Mouse (Mus musculus): ENCODE measurements around the gene Zfp800. TPM values are rescaled to one million over a fixed set of nuclear protein-coding genes. Genes with fewer than 3 reads are reported as not detected.
A peak's percentile ranks its signal among the peaks of the same experiment; 100 is the strongest.

The Zfp800 gene
- 17.5 and 20.7 TPM in 2 replicates for polyA plus RNA-seq (2016; fragmentation: Nextera tagmentation; extraction: Ambion mirVana)

DNA sequence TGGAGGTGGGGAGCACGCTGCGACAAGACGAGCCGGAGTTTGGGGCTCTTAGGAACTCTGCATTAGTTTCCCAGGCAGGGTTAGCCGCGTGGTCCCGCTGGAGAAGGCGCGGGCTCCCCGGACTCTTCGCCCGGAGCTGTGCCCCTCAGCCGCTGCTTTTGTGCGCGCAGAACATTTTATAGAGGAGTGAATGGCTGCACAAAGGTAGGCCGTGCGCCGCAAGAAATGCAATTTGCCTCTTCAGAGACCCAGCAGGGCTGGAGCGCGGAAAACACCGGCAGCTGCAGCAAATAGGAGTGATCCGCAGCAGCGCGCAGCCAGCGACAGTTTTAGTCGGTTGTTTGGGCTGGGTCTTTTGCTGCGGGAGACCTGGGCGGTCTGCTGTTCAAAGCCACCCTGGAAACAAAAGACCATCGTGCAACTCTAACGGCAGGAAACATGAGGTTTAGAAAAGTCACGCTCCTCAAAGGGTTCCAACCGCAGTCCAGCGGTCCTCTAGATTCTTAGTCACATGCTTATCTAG lies at the start of gene Zfp800:
TSS of gene Zfp800 (minus strand) at position 325 of the 523 bp plus-strand sequence.
- WGBS: under 1% methylated on average over 33 of the region's 33 CpGs
- Histone ChIP-seq H3K4me1 (replicated peaks) (peaks cover 10% of the 10 kb centered on the region), H3K9me3 (0 out of 2 replicates have a peak, but pooled peaks cover 3% of the 10 kb centered on the region), H3K27me3 (ENCODE audit: insufficient read depth, poor library complexity, severe bottlenecking) (peaks cover 27% of the 10 kb centered on the region), H3K36me3 (no peaks in the 10 kb centered on the region), H3K27ac (peak within 1 kb of the TSS; percentile 87), H3K4me3 (peak within 1 kb of the TSS; percentile 60)
- DNase-seq (ENCODE audit: low spot score): peak; percentile 71

DNA sequence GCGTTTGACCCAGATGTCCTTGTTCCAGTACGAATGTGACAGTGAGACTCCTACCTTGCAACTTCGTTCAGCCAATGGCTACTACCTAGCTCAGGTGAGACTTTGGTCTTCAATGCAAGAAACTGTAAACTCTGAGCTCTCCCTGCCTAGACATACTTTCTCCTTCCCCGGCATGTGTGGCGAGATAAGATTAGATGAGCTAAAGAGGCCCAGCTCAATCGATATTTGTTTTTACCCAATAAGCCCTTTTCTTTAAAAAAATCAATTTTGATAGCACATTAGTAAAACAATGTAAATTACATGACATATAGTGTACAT lies 33.7 kb upstream of the Zfp800 start:
- DNase-seq (ENCODE audit: low spot score): no peak
- no peaks in the 10 kb centered on the region for H3K9me3 ChIP-seq
- WGBS: 73% methylated on average over 6 of the region's 6 CpGs
- H3K36me3 ChIP-seq: peaks cover 8% of the 10 kb centered on the region
- no peak overlapping the region for H3K4me3 ChIP-seq
- no peaks in the 10 kb centered on the region for H3K27me3 ChIP-seq (ENCODE audit: insufficient read depth, poor library complexity, severe bottlenecking)
- no peak overlapping the region for H3K27ac ChIP-seq
- no peaks in the 10 kb centered on the region for H3K4me1 ChIP-seq (replicated peaks)

DNA sequence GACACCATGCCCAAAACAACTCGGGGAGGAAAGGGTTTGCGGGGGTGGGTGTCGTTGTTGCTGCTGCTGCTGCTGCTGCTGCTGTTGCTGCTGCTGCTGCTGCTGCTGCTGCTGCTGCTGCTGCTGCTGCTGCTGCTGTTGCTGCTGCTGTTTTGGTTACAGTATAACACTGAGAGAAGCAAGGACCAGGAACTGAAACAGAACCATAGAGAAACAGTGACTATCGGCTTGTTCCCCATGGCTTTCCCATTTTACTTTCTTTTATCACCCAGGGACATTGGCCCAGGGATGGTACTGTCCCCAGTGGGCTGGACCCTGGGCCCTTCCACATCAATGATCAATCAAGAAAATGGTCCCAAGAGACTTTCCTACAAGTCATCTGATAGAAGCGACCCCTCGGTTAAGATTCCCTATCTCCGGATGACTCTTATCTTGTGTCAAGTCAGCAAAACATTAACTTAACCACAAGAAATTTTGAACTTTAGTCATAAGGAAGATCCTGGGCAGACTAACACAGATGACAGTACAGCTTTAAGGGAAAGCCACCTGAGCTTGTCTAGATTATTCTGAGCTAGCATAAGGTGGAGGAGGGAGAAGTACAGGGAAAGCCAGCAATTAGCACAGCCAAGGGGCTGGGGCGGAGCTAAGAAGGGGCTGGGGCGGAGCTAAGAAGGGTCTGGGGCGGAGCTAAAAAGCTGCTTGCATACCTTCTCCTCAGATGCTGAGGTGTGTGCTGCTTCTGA lies 33.2 kb upstream of the Zfp800 start:
- peaks cover 13% of the 10 kb centered on the region for H3K36me3 ChIP-seq
- DNase-seq (ENCODE audit: low spot score): no peak
- H3K27me3 ChIP-seq (ENCODE audit: insufficient read depth, poor library complexity, severe bottlenecking): no peaks in the 10 kb centered on the region
- no peaks in the 10 kb centered on the region for H3K9me3 ChIP-seq
- H3K4me1 ChIP-seq (replicated peaks): no peaks in the 10 kb centered on the region
- WGBS: 78% methylated on average over 10 of the region's 10 CpGs
- no peak overlapping the region for H3K27ac ChIP-seq
- H3K4me3 ChIP-seq: no peak overlapping the region

DNA sequence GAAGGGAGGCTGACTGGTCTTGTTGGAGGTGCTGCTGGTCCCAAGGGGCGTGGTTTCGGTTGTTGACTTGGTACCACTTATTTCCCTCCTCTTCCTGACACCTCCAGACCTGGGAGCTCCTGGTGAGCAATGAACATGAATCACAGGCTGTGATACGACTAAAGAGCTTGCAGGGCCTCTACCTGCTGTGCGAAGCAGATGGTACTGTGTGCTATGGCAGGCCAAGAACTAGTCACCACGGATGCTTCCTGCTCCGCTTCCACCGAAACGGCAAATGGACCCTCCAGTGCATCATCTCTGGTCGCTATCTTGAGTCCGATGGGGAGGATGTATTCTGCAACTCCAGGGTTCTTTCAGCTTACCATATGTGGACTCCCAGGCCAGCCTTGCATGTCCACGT lies 32.1 kb upstream of the Zfp800 start:
- no peak overlapping the region for H3K27ac ChIP-seq
- 86% methylated on average over 11 of the region's 11 CpGs for WGBS

DNA sequence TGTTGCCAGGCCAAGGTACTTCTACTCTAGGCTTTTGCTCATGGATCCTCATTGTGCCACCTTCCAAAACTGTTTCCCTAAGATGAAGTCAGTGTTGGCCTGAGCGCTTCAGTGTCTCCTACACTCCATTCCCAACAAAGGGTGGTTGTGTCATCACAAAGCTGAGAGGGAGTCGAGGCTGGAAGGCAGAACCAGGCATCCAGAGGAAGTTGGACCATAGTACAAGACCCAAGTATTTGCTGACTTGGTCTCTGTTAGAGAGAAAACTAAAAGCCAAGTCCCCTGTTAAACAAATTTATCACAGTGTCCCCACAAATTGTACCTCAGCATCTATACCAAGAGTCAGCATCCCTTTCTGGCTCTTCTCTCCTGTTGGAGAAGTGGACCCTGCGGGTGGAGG lies 30.5 kb upstream of the Zfp800 start, which contains the start of gene Gcc1:
TSS of gene Gcc1 (minus strand) at position 101 of the 400 bp plus-strand sequence.
- Histone ChIP-seq H3K4me3 (no peak within 1 kb of the TSS), H3K9me3 (no peaks in the 10 kb centered on the region), H3K27me3 (ENCODE audit: insufficient read depth, poor library complexity, severe bottlenecking) (no peaks in the 10 kb centered on the region), H3K27ac (no peak within 1 kb of the TSS), H3K36me3 (peaks cover 27% of the 10 kb centered on the region), H3K4me1 (replicated peaks) (peaks cover 12% of the 10 kb centered on the region)
- WGBS: 91% methylated on average over 3 of the region's 3 CpGs
- DNase-seq (ENCODE audit: low spot score): no peak

More for the DNA sequence above, 32.1 kb upstream of the Zfp800 start:
- Histone ChIP-seq H3K4me1 (replicated peaks) (0 out of 2 replicates have a peak, but pooled peaks cover 3% of the 10 kb centered on the region), H3K9me3 (no peaks in the 10 kb centered on the region), H3K27me3 (ENCODE audit: insufficient read depth, poor library complexity, severe bottlenecking) (no peaks in the 10 kb centered on the region), H3K4me3 (no peak overlapping the region), H3K36me3 (peaks cover 24% of the 10 kb centered on the region)
- no peak for DNase-seq (ENCODE audit: low spot score)

DNA sequence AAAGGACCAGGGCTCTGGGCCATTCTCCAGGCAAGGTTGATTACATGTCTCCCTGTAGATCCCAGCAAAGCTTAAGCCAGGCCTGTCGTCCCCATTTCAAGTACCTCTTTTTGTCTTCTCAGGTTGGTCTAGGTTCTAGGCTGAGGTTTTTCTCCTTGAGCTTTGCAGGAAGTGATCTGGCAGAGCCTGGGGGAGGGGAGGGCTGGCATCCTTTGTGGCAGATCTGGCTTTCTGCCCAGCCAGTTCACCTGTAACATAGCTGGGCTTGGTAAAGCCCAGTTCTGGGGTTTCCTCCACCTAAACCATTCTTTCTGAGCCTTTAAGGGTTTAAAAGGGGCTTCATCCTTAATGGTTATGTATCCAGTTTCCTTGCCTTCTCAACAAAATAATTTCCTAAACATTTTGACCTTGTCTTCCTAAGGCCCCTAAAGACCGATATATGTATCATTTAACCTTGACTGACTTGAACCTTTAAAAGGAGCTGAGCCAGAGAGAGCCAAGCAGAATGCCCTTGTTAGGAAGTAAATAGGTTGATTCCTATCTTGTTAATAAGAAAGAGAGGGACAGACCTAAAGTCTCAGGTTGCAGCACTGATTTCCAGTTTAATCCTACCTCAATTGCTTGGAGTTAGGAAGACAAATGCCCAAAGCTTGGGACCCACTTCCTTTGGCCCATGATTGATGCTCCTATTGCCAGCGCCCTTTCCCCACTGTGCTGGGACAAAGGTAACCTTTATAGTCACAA lies 29.5 kb upstream of the Zfp800 start, which contains the start of gene Fscn3:
TSS of gene Fscn3 (plus strand) at position 694 of the 744 bp plus-strand sequence.
- DNase-seq (ENCODE audit: low spot score): no peak
- no peak within 1 kb of the TSS for H3K27ac ChIP-seq
- peaks cover 27% of the 10 kb centered on the region for H3K36me3 ChIP-seq
- H3K4me3 ChIP-seq: no peak within 1 kb of the TSS
- H3K9me3 ChIP-seq: no peaks in the 10 kb centered on the region
- 83% methylated on average over 3 of the region's 3 CpGs for WGBS
- H3K27me3 ChIP-seq (ENCODE audit: insufficient read depth, poor library complexity, severe bottlenecking): no peaks in the 10 kb centered on the region
- peaks cover 13% of the 10 kb centered on the region for H3K4me1 ChIP-seq (replicated peaks)

DNA sequence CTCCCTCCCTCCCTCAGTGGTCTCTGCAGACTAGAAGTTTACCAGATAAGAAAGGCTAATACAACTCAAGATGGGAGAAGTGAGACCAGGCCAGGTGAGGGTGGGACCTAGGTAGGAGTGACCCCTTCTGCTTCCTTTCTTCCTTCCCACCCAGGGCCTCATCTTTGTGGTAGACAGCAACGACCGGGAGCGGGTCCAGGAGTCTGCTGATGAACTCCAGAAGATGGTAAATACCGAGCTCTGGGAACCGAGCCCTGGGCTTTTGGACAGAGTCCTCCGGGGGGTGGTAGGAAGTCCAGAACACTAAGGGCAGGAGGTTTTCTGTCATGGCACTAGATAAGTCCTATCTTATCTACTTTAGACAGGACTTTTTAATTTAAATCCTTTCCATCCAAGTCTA lies 27.2 kb upstream of the Zfp800 start:
- H3K27ac ChIP-seq: no peak overlapping the region
- no peaks in the 10 kb centered on the region for H3K27me3 ChIP-seq (ENCODE audit: insufficient read depth, poor library complexity, severe bottlenecking)
- no peaks in the 10 kb centered on the region for H3K9me3 ChIP-seq
- 94% methylated on average over 6 of the region's 6 CpGs for WGBS
- H3K4me1 ChIP-seq (replicated peaks): peaks cover 33% of the 10 kb centered on the region
- no peak for DNase-seq (ENCODE audit: low spot score)
- H3K36me3 ChIP-seq: peaks cover 27% of the 10 kb centered on the region
- H3K4me3 ChIP-seq: peak overlapping the region; percentile 80; the same call in 1 of the 2 replicates

DNA sequence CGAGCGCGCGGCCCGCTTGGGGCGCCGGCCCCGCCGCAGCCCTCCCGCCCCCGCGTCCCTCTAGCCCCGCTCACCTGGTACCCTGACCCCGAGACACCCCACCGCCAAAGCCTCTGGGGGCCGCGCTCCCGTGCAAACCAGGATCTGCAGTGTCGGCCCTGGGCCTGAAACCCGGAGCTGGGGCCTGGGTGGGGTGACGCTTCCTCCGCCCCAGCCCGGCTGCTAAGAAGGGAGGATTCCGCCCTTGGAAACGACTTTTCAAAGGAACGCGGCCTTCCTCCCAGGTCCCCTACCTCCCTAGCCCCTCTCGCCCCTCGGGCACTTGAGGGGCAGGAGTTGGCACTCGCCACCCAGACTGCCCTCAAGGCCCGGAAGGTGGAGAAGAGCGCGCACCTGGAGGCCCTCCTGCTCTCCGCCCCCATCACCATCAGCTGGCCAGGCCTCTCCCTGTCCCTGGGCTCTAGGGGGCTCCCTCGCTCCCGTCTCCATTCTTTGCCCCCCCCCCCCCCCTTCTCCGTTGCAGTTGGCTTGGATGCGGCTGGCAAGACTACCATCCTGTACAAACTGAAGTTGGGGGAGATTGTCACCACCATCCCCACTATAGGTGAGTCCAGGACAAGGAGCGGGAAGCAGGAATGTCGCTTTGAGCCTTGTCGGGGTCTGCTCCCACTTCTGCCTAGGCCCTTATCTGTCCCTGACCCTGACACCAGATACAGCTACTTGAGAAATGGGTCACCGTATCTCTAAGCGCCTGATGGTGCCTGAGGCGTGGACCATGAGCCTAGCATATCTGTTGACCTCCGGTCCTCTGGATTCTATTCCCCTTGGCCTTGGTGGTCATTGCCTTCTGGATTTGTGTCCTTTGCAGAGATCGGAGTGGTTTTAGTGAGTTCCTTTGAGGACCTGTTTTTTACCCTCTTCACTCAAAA lies 26.2 kb upstream of the Zfp800 start:
- Histone ChIP-seq H3K27ac (peak overlapping the region; percentile 97), H3K9me3 (no peaks in the 10 kb centered on the region), H3K36me3 (peaks cover 36% of the 10 kb centered on the region), H3K27me3 (ENCODE audit: insufficient read depth, poor library complexity, severe bottlenecking) (no peaks in the 10 kb centered on the region), H3K4me3 (peak overlapping the region; percentile 80), H3K4me1 (replicated peaks) (peaks cover 40% of the 10 kb centered on the region)
- DNase-seq (ENCODE audit: low spot score): peak; percentile 63
- 10% methylated on average over 46 of the region's 46 CpGs for WGBS

DNA sequence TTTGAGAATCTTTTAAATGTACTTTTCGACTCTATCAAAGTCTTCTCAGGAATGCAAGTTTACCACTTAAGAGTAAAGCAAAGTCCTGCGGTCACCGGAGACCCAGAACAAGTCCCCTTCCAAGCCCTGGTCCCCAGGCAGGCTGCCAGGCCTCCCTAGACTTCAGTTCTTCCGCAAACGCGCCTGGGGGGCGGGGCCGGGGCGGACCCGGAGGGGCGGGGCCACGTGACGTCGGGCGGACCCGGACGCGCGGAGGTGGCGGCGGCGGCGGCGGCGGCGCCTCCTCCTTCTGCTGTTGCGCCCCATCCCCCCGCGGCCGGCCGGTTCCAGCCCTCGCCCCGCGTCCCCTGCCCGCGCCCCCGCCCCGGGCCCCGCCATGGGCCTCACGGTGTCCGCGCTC lies 25.5 kb upstream of the Zfp800 start, which contains the start of gene Arf5:
TSS of gene Arf5 (plus strand) at position 248 of the 400 bp plus-strand sequence.
- Histone ChIP-seq H3K36me3 (peaks cover 43% of the 10 kb centered on the region), H3K27me3 (ENCODE audit: insufficient read depth, poor library complexity, severe bottlenecking) (no peaks in the 10 kb centered on the region), H3K27ac (peak within 1 kb of the TSS; percentile 97), H3K4me3 (peak within 1 kb of the TSS; percentile 80), H3K4me1 (replicated peaks) (peaks cover 40% of the 10 kb centered on the region), H3K9me3 (no peaks in the 10 kb centered on the region)
- DNase-seq (ENCODE audit: low spot score): peak; percentile 90
- 2% methylated on average over 40 of the region's 42 CpGs for WGBS

DNA sequence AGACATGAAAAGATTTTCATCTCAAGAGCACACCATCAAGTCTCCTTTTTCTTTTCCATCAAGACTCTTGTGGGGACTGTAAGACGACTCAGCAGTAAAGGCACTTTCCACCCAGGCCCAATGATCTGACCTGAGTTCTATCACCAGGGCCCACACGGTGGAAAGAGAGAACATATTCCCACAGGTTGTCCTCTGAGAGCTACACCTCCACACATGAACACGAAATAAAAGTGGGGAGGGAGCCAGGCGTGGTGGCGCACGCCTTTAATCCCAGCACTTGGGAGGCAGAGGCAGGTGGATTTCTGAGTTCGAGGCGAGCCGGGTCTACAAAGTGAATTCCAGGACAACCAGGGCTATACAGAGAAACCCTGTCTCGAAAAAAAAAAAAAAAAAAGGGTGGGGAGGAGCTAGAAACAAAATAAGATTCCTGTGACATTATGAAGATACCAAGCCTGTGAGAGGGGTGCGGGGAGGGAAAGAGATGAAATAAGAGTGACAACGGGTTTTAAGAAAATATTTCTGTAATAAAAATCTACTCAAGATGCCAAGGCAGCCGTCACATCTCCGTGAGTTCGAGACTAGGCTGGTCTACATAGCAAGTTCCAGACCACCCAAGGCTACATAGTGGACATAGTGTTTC lies 25.0 kb upstream of the Zfp800 start:
- Histone ChIP-seq H3K27ac (peak overlapping the region; percentile 97), H3K4me1 (replicated peaks) (peaks cover 40% of the 10 kb centered on the region)

DNA sequence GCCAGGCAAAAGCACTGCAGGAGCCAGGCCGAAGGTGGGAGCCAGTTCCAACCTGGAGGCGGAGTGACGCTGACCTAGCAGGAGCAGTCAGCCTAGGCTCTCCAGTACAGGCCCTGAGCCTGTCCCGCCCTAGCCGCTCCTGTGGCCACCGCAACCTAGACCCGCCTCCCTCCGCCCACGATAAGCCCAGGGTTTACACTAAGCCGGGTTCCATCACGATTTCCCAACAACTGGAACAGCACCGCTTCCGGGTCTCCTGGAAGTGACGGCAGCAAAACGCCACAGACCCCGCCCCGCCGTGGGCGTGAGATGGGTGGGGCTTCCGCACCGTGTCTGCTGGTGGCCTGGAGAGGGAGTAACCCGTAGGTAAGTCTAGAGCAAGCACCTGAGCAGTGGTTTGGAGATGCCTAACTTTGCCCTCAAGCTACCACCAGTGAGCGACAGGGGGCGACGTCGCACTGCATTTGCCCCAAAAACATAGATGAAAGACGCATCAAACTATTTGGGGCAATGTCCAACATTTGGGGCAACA lies 23.7 kb upstream of the Zfp800 start:
- peak overlapping the region; percentile 91 for H3K4me3 ChIP-seq
- DNase-seq (ENCODE audit: low spot score): peak; percentile 90
- H3K36me3 ChIP-seq: peaks cover 54% of the 10 kb centered on the region
- H3K4me1 ChIP-seq (replicated peaks): peaks cover 43% of the 10 kb centered on the region
- under 1% methylated on average over 27 of the region's 27 CpGs for WGBS
- H3K9me3 ChIP-seq: no peaks in the 10 kb centered on the region
- H3K27me3 ChIP-seq (ENCODE audit: insufficient read depth, poor library complexity, severe bottlenecking): no peaks in the 10 kb centered on the region
- peak overlapping the region; percentile 85 for H3K27ac ChIP-seq

More for the DNA sequence above, 25.0 kb upstream of the Zfp800 start:
- H3K27me3 ChIP-seq (ENCODE audit: insufficient read depth, poor library complexity, severe bottlenecking): no peaks in the 10 kb centered on the region
- peaks cover 49% of the 10 kb centered on the region for H3K36me3 ChIP-seq
- 73% methylated on average over 15 of the region's 15 CpGs for WGBS
- H3K9me3 ChIP-seq: no peaks in the 10 kb centered on the region
- H3K4me3 ChIP-seq: peak overlapping the region; percentile 80
- no peak for DNase-seq (ENCODE audit: low spot score)

Measured in hindbrain, embryonic 10.5 days (tissue).